Mouse (Mus musculus): ENCODE data around the gene Nyx.

DNA sequence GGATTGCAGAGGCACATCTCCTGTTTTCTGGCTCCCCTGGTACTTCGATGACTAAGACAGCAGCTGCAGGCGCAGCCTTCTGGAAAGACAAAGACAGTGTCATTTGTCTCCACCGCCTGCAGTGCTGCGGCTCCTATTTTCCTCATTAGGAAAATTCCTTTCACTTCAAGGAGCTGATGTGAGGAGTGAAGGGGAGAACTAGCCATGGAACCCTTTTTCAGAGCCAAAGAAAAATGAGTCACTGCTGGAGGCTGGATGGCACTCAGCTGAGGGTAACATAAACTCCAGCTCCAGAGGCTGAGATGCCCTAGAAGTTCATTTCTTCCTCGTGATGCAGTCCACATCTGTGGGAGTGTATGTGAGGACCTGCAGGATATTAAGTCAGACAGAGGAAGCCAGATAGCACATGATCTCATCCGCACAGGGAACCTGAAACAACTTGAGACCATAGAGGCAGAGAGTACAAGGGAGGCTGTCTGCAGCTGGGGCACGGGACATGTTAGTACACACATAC lies 37.0 kb downstream of the Nyx start:
- TF ChIP-seq CTCF (IDR thresholded peaks at IDR 0.05; ENCODE audit: low read depth) (no peak), EP300 (IDR thresholded peaks at IDR 0.05; ENCODE audit: low read depth) (no peak)
